Mouse (Mus musculus): ENCODE data around the gene Rarres1.

DNA sequence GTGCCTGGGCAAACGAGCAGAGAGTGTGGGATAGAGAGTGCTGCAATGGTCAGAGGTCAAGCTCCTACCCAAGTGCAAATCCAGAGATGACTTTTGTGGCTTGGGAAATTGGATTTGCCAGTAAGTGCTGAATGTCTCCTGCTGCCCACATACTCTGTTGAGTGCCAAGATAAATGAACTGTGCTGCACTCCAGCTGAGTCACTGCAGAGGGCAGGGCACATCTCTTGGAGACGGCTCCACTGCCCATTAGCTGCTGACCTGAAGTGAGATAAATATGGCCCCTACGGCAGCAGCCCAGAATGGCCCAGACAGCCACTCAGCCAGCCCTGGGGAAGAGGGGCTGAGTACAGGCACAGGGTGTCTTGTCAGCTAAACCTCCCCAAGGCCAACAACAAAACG lies 25.2 kb downstream of the Rarres1 start:
- TF ChIP-seq GATA1 (IDR thresholded peaks at IDR 0.05; ENCODE audit: low read length) (no peak), TAL1 (IDR thresholded peaks at IDR 0.05; ENCODE audit: low read length) (no peak)
